Mouse (Mus musculus): ENCODE data around the gene Ice2.

Gene Ice2

GRCm38 (mm10) chr9:69458982-69459381, 61.3 kb downstream of the Ice2 start:
- peak; percentile 65 to 80 for DNase-seq (ENCODE audit: low spot score in 2 of 2)

GRCm38 (mm10) chr9:69459876-69460275, 62.2 kb downstream of the Ice2 start:
- DNase-seq (ENCODE audit: low spot score in 2 of 2): no peak

GRCm38 (mm10) chr9:69463046-69463445, 65.3 kb downstream of the Ice2 start:
- no peak for DNase-seq (ENCODE audit: low spot score in 2 of 2)

- no peak for DNase-seq (ENCODE audit: low spot score in 2 of 2)
Observed at GRCm38 (mm10) chr9:69464109-69464756, 66.5 kb downstream of the Ice2 start.

- no peak for DNase-seq (ENCODE audit: low spot score in 2 of 2)
Observed at GRCm38 (mm10) chr9:69466098-69466497, 68.4 kb downstream of the Ice2 start.

GRCm38 (mm10) chr9:69467310-69467939, 69.7 kb downstream of the Ice2 start:
- DNase-seq (ENCODE audit: low spot score in 2 of 2): no peak

- DNase-seq (ENCODE audit: low spot score in 2 of 2): peak in 1 of 2 experiments; percentile 49
Observed at GRCm38 (mm10) chr9:69468991-69469390, 71.3 kb downstream of the Ice2 start.

GRCm38 (mm10) chr9:69470362-69470761, 72.7 kb downstream of the Ice2 start:
- no peak for DNase-seq (ENCODE audit: low spot score in 2 of 2)

GRCm38 (mm10) chr9:69470921-69471320, 73.2 kb downstream of the Ice2 start:
- DNase-seq (ENCODE audit: low spot score in 2 of 2): peak in 1 of 2 experiments; percentile 45

- peak in 1 of 2 experiments; percentile 66 for DNase-seq (ENCODE audit: low spot score in 2 of 2)
Observed at GRCm38 (mm10) chr9:69472724-69473123, 75.0 kb downstream of the Ice2 start.

GRCm38 (mm10) chr9:69475873-69476272, 78.2 kb downstream of the Ice2 start:
- DNase-seq (ENCODE audit: low spot score in 2 of 2): no peak

- peak in 1 of 2 experiments; percentile 47 for DNase-seq (ENCODE audit: low spot score in 2 of 2)
Observed at GRCm38 (mm10) chr9:69477195-69477823, 79.6 kb downstream of the Ice2 start.

GRCm38 (mm10) chr9:69477824-69478222, 80.1 kb downstream of the Ice2 start:
- no peak for DNase-seq (ENCODE audit: low spot score in 2 of 2)

- DNase-seq (ENCODE audit: low spot score in 2 of 2): peak; percentile 59 to 83
Observed at GRCm38 (mm10) chr9:69480344-69480743, 82.6 kb downstream of the Ice2 start.
